Mouse (Mus musculus) forebrain, embryonic 11.5 days (tissue): ENCODE data around the gene Ano1. TPM values are rescaled to one million over a fixed set of nuclear protein-coding genes. Genes with fewer than 3 reads are reported as not detected.

Source experiments
- ATAC-seq: fragments of 200-750 bp; cut with Nextera tagmentation; replicated peaks from 2 replicates; pipeline ENCODE4 v1.8.0; 2017; ENCODE audit warnings: moderate TSS enrichment; ENCODE audit not compliant: low FRiP score
- DNase-seq: peaks from one replicate; pipeline ENCODE4 v3.0.0-alpha.2; 2017; ENCODE audit warnings: low spot score
- H3K27ac ChIP-seq: fragments of 300-500 bp; sonication (generic); 2 replicates; pipeline ENCODE4 v1.5.1; 2014; ENCODE audit warnings: low read depth, low read length
- H3K27me3 ChIP-seq: fragments of 300-500 bp; sonication (generic); 2 replicates; pipeline ENCODE4 v1.6.1; 2014; ENCODE audit warnings: mild to moderate bottlenecking, low read length, mixed read lengths; ENCODE audit not compliant: control insufficient read depth, insufficient read depth
- H3K36me3 ChIP-seq: fragments of 300-500 bp; sonication (generic); 2 replicates; pipeline ENCODE4 v1.6.1; 2014; ENCODE audit warnings: mild to moderate bottlenecking, low read length, moderate library complexity, mixed read lengths; ENCODE audit not compliant: control insufficient read depth, insufficient read depth
- H3K4me1 ChIP-seq: fragments of 300-500 bp; sonication (generic); replicated peaks from 2 replicates; pipeline ENCODE4 v1.6.1; 2014; ENCODE audit warnings: low read length, mixed read lengths; ENCODE audit not compliant: control insufficient read depth, insufficient read depth
- H3K4me2 ChIP-seq: fragments of 300-500 bp; sonication (generic); 2 replicates; pipeline ENCODE4 v1.6.1; 2014; ENCODE audit warnings: low read depth, mild to moderate bottlenecking, low read length, moderate library complexity, mixed read lengths; ENCODE audit not compliant: severe bottlenecking
- H3K4me3 ChIP-seq: fragments of 300-500 bp; sonication (generic); 2 replicates; pipeline ENCODE4 v1.5.1; 2014; ENCODE audit warnings: low read depth, low read length
- H3K9ac ChIP-seq: fragments of 300-500 bp; sonication (generic); 2 replicates; pipeline ENCODE4 v1.6.1; 2014; ENCODE audit warnings: low read length
- H3K9me3 ChIP-seq: fragments of 300-500 bp; sonication (generic); 2 replicates; pipeline ENCODE4 v1.6.1; 2016; ENCODE audit warnings: low read length, mixed read lengths; ENCODE audit not compliant: control insufficient read depth
- WGBS: fragments of 180-500 bp; shearing (Covaris S2); extraction: QIAGEN DNeasy Blood & Tissue Kit; methylation state at CpG from one replicate; pipeline ENCODE4 v1.1.7; 2014; 5-methylcytosine and 5-hydroxymethylcytosine counted together
- polyA plus RNA-seq: library from polyadenylated mRNA; unstranded; fragments of >200 nt; fragmentation: Nextera tagmentation; extraction: Ambion mirVana; gene quantifications from 2 replicates; pipeline ENCODE4 v1.2.1, GENCODE M21; 2014

The Ano1 gene
- polyA plus RNA-seq, 1 experiment from 2014 or later, result 22.9 TPM

- peaks cover 3% of the 10 kb centered on the region; the same call in 1 of the 2 replicates for H3K36me3 ChIP-seq
- no peak overlapping the region for H3K4me2 ChIP-seq
- H3K4me1 ChIP-seq, result peaks cover 19% of the 10 kb centered on the region
- WGBS, result 86% methylated on average over 9 of the region's 9 CpGs
- peaks cover 32% of the 10 kb centered on the region for H3K27me3 ChIP-seq
- H3K27ac ChIP-seq, result no peak overlapping the region
- no peak overlapping the region for H3K4me3 ChIP-seq
- H3K9me3 ChIP-seq, result no peaks in the 10 kb centered on the region; the same call in 1 of the 2 replicates
- DNase-seq (no peak), ATAC-seq (no peak)
- H3K9ac ChIP-seq, result no peak overlapping the region
These were observed 95.4 kb downstream of the Ano1 start for GRCm38 (mm10) chr7:144656261-144656967.

- Histone ChIP-seq H3K36me3 (peaks cover 3% of the 10 kb centered on the region; the same call in 1 of the 2 replicates), H3K9ac (0 out of 2 replicates have a peak overlapping the region, but pooled peaks have one; percentile 25), H3K4me1 (peaks cover 19% of the 10 kb centered on the region), H3K27me3 (peaks cover 43% of the 10 kb centered on the region), H3K9me3 (no peaks in the 10 kb centered on the region; the same call in 1 of the 2 replicates), H3K4me2 (no peak overlapping the region), H3K27ac (peak overlapping the region; percentile 76), H3K4me3 (no peak overlapping the region)
- peak; percentile 93 for ATAC-seq
- DNase-seq, result peak; percentile 93
- WGBS, result 8% methylated on average over 10 of the region's 10 CpGs
These were observed 97.9 kb downstream of the Ano1 start for GRCm38 (mm10) chr7:144653681-144654425.

DNA sequence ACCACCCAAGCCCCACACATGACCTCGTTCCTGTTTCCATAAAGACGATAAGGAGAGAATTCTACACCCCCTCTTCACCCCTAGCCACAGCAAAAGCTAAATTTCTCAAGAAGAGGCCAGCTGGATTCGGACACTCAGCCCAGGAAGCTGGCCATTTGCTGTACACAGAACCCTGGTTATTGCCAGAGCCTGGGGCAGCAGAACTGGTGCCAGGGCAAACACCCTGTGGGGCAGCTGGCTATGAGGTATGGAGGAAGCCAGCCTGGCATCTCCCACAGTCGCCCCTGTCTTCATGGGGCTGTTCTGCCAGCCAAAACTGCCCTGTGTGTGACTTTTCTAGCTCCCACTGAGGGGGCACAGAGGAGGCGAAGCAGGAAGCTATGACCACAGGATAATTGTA lies 104.2 kb downstream of the Ano1 start:
- no peak for DNase-seq
- Histone ChIP-seq H3K9me3 (no peaks in the 10 kb centered on the region), H3K4me2 (no peak overlapping the region), H3K4me1 (no peaks in the 10 kb centered on the region), H3K27ac (no peak overlapping the region), H3K36me3 (peaks cover 3% of the 10 kb centered on the region; the same call in 1 of the 2 replicates), H3K4me3 (no peak overlapping the region), H3K27me3 (peaks cover 23% of the 10 kb centered on the region), H3K9ac (no peak overlapping the region)
- WGBS, result 84% methylated on average over 5 of the region's 5 CpGs
- no peak for ATAC-seq

DNA sequence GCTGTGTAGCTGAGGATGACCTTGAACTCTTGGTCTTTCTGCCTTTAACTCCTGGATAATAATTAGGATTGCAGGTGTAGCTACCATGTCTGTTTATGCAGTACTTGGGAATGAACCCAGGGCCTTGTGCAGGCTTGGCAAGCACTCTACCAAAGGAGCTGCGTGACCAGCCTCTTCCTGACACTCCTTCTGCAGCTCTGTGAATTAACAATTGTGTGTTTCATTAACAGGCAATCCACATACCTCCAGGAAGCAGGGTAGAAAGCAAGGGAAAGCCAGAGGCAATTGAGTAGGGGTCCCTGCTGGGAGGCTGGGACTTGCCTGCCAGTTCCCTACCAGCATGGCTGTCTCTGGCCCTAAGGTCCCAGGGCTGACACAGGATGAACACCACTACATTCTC lies 111.0 kb downstream of the Ano1 start:
- H3K9ac ChIP-seq, result no peak overlapping the region
- no peak overlapping the region for H3K27ac ChIP-seq
- H3K27me3 ChIP-seq, result no peaks in the 10 kb centered on the region
- DNase-seq, result no peak
- H3K4me3 ChIP-seq, result no peak overlapping the region
- H3K9me3 ChIP-seq, result no peaks in the 10 kb centered on the region
- no peak overlapping the region for H3K4me2 ChIP-seq
- 71% methylated on average over 1 of the region's 1 CpGs for WGBS
- H3K36me3 ChIP-seq, result no peaks in the 10 kb centered on the region; the same call in 1 of the 2 replicates
- ATAC-seq, result no peak
- H3K4me1 ChIP-seq, result no peaks in the 10 kb centered on the region

- H3K4me1 ChIP-seq, result no peaks in the 10 kb centered on the region
- no peak overlapping the region for H3K9ac ChIP-seq
- ATAC-seq (no peak), DNase-seq (no peak)
- H3K27ac ChIP-seq, result no peak overlapping the region
- 58% methylated on average over 2 of the region's 2 CpGs for WGBS
- H3K4me3 ChIP-seq, result no peak overlapping the region
- H3K36me3 ChIP-seq, result no peaks in the 10 kb centered on the region; the same call in 1 of the 2 replicates
- H3K4me2 ChIP-seq, result no peak overlapping the region
- H3K9me3 ChIP-seq, result no peaks in the 10 kb centered on the region
- peaks cover 2% of the 10 kb centered on the region; the same call in 1 of the 2 replicates for H3K27me3 ChIP-seq
These were observed 115.8 kb downstream of the Ano1 start for GRCm38 (mm10) chr7:144636000-144636399.

DNA sequence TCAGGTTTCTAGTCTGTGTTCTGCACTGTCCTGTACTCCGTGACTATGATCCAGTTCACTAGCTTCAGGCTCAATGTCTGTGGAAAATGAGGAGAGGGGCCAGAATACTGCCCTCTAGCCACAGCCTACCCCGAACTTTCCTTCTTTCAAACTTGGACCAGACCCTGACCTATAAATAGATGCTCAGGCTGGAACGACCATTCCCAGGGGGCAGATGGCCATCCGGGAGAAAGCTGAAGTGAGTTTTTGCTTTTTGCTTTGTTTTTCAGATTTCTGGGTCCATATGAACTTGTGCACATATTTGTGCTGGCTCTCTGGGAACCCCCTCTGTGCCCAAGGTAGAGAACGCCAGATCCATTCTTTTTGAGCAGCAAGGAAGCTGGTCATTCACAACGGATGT lies 116.9 kb downstream of the Ano1 start:
- Histone ChIP-seq H3K4me3 (no peak overlapping the region), H3K4me1 (peaks cover 5% of the 10 kb centered on the region), H3K9ac (no peak overlapping the region), H3K36me3 (no peaks in the 10 kb centered on the region; the same call in 1 of the 2 replicates), H3K27ac (no peak overlapping the region), H3K4me2 (no peak overlapping the region), H3K27me3 (peaks cover 2% of the 10 kb centered on the region; the same call in 1 of the 2 replicates), H3K9me3 (no peaks in the 10 kb centered on the region)
- ATAC-seq, result no peak
- DNase-seq, result no peak
- WGBS, result 82% methylated on average over 6 of the region's 6 CpGs

DNA sequence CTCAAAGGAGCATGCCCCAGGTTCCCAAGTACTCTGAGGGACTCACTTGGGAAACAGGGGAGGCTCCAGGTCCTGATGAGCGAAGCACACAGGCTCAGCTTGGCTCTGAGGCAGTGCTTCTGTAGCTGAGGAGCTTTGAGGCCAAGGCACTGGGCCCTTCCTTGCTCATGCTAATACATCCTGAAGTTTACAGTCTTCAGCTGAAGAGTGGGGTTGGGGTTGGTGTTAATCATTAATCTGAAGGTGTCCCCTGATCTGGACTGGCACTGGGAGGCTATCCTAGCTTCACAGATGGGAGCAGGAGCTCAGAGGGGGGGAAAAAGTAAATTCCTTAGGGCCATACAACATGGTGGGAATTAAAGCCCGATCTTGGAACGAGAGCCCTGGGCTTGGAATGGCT lies 117.3 kb downstream of the Ano1 start:
- Histone ChIP-seq H3K36me3 (no peaks in the 10 kb centered on the region; the same call in 1 of the 2 replicates), H3K9ac (no peak overlapping the region), H3K27ac (no peak overlapping the region), H3K9me3 (no peaks in the 10 kb centered on the region), H3K4me2 (no peak overlapping the region), H3K27me3 (peaks cover 2% of the 10 kb centered on the region; the same call in 1 of the 2 replicates), H3K4me1 (peaks cover 10% of the 10 kb centered on the region), H3K4me3 (no peak overlapping the region)
- no peak for ATAC-seq
- WGBS, result 83% methylated on average over 3 of the region's 3 CpGs
- no peak for DNase-seq

- H3K27ac ChIP-seq, result no peak overlapping the region
- H3K4me3 ChIP-seq, result no peak overlapping the region
- H3K4me2 ChIP-seq, result no peak overlapping the region
- DNase-seq, result no peak
- H3K27me3 ChIP-seq, result peaks cover 2% of the 10 kb centered on the region; the same call in 1 of the 2 replicates
- ATAC-seq, result no peak
- H3K9me3 ChIP-seq, result no peaks in the 10 kb centered on the region
- H3K36me3 ChIP-seq, result no peaks in the 10 kb centered on the region; the same call in 1 of the 2 replicates
- no peak overlapping the region for H3K9ac ChIP-seq
- H3K4me1 ChIP-seq, result peaks cover 24% of the 10 kb centered on the region
These were observed 119.5 kb downstream of the Ano1 start for GRCm38 (mm10) chr7:144632321-144632720.
